Mouse (Mus musculus) B cell, adult 67 days (primary cell): Measurements from ENCODE around the gene a. TPM values are rescaled to one million over a fixed set of nuclear protein-coding genes. Genes with fewer than 3 reads are reported as not detected.

ENCODE experiments used
- total RNA-seq, 2 experiments: library from RNA; stranded (reverse); gene quantifications; 4 replicates each; pipeline ENCODE4 v1.2.4; 2023

Gene a
- total RNA-seq: not detected

DNA sequence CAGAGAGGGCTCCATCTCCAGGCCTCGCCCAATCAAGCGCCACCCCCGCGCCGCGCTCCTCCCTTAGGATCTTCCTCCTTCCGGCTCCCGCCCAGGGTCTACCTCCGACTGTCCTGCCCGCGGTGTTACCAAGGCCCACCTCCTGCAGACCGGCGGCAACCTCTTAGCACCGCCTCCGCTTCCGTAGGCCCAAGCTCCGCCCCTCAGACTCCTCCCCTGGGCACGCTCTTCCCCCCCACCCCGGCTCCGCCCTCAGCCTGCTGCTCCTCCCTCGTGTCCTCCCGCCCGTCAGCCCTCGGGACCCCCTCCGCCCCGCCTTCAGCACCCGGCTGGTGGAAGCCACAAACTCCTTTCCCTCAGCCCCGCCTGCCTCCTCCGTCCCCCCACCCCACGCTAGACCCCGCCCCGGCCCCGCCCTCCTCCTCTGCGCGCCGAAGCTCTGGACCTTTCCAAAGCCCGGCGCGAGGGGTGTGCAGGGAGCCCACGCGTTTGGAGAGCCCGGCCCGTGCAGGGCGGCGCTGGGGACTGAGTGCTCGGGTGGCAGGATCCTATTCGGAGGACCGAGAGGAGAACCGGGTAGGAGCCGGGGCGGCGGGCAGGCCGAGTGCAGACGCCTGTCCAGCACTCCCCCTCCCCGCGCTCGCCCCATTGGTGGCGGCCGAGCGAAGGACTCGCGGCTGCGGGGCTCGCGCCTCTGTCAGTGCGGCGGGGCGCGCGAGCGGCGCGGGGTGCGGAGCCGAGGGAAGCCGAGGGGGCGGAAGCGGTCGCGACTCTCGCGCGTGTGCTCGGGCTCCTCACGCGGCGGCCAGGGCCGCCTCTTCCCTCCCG is at the start of gene a, which contains the start of gene Raly:
Gene a, plus strand, starts transcription at position 747 of the 828 bp plus-strand sequence.
Gene Raly, plus strand, starts transcription at position 441 of the 828 bp plus-strand sequence.

DNA sequence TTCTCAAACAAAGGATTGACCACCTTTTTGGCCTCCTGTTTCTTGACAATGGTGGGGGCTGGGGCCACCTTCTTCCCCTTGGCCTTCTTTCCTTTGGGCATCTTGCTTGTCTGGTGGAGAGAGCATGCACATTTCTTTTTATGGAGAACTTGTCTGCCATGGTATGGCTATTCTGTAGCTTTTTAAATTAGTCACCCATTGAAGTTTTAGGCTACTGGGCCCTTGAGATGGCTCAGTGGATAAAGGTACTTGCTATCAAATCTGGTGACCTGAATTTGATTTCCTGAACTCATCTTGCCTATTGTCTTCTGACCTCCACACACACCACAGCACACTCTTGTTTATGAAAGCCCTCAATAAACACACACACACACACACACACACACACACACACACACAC is 21.3 kb upstream of the a start, which contains the start of gene Gm14214:
Gene Gm14214, minus strand, starts transcription at position 101 of the 400 bp plus-strand sequence.

DNA sequence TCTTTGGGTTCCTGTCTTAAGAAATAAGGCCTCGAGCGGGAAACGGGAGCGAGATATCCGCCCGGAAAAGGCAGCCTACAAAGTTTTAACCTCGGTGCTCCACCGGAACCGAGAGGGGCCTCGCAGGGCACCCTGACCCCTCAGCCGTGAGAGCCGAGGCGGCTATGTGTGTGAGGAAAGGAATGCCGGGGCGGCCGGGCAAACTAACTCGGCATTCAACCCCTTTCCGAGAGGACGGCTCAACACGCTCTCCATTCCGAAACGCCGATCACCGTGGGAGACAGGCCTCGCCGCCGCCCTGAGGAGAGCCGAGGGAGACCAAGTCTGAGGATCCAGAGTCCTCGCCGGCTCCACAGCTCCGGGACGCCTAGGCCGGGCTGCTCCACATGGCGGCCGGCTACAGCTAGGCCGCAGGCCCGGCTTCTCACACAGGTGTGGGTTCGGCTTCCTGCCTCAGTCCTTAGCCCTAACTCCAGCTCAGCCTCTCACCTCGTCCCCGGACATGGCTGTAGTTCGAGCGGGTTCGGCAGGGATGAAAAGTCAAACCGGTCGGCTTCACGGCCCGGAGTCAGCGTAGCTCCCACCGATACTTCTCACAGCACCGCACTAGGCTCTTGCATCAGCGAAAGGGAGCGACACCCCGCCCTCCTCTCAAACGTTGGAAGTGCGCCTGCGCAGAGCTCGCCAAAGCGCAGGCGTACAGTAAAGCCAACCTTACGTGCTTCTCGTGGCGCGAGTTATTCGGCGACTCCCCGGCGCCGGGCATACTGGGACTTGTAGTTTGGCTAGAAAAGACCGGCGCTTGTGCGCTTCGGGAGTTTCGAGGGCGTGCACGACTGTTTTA is 101.2 kb downstream of the a start, which contains the start of gene Eif2s2:
Gene Eif2s2, minus strand, starts transcription at position 735 of the 844 bp plus-strand sequence.

DNA sequence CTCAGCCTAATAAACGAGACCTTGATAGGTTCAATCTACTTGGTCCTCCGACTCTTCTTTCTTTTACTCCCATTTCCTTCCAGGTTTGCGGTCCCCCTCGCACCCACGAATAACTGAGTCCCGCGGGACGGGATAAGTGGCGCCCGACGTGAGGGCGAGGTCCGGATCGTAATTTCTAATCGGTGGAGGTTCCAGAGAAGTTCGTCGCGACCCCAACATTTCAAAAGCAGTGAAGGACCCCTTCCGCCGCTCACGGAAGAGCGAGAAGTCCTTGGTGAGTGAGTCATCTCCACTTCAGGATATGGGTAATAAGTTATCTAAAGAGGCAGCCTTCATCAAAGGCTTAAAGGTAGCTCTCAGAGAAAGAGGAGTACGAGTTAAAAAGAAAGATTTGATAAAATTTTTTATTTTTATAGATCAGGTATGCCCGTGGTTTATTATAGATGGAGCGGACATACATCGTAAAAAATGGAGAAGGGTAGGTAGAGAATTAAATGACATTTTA is 227.1 kb downstream of the a start, which contains the start of gene Gm14226:
Gene Gm14226, plus strand, starts transcription at position 16 of the 505 bp plus-strand sequence.

DNA sequence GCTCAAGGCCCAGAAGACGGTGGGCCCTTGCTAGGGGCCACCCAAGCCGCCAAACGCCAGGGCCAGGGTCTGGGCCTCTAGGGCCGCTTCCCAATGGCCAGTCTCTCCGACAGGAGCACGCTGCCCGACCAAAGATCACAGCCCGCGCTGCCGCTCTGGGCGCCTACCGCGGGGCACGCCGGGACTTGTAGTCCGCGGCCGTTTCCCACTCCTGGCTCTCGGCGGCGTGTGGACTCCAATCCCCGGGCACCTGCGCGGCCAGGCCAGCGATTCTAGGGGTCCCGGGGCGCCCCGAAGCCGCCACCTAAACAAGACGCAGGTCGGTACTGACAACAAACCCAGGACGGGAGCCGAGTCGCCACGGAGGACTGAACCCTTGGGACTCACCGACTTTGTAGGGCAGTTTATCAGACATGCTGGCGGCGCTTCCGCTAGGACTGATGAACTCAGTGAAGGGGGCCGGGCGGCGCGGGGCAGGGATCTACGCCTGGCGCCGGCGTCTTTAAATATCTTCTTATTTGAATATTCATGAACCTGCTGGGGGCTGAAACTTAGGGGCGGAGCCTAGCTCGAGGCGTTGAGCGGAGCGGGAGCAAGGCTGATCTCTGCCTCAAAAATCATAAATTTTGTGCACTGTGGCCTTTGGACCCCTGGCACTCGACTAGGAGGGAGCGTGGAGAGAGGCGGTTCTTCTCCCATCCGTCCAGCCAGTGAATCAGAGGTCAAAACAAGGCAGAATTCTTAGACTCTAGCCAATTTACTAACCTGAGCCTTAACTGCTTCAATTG is 283.0 kb downstream of the a start, which contains the start of gene Ahcy:
Gene Ahcy, minus strand, starts transcription at position 520 of the 788 bp plus-strand sequence.

Other genes with a start within 250 kb of the a start
- gene 1700003F12Rik, start 244.3 kb upstream of the a start, total RNA-seq: 1 to 10 TPM; 1.5 to 1.7 TPM
- 1 to 10 TPM in 1 of 2 experiments, under 1 TPM in 1; 0.84 to 1.6 TPM for gene Actl10, start 239.6 kb upstream of the a start, total RNA-seq
- gene Necab3, start 232.5 kb upstream of the a start, total RNA-seq: 1 to 10 TPM in 1 of 2 experiments, not detected in 1; 1.5 TPM
- gene E2f1, start 221.5 kb upstream of the a start, total RNA-seq: 1 to 10 TPM; 4.4 to 5.0 TPM
- gene Pxmp4, start 187.7 kb upstream of the a start, total RNA-seq: 10 to 100 TPM; 10.2 to 13.7 TPM
- 1 to 10 TPM; 8.4 to 9.8 TPM for gene Zfp341, start 178.1 kb upstream of the a start, total RNA-seq
- gene 4930519P11Rik, start 178.0 kb upstream of the a start, total RNA-seq: not detected
- gene Chmp4b, start 139.7 kb upstream of the a start, total RNA-seq: 100 to 1,000 TPM; 111 to 121 TPM
- gene Gm14214, start 21.4 kb upstream of the a start, total RNA-seq: not detected
- gene Raly, start 306 bp upstream of the a start, total RNA-seq: 100 to 1,000 TPM; 153 to 163 TPM
- gene Eif2s2, start 101.5 kb downstream of the a start, total RNA-seq: 10 to 100 TPM; 84.5 to 86.1 TPM
- gene Gm14226, start 226.9 kb downstream of the a start, total RNA-seq: under 1 TPM in 1 of 2 experiments, not detected in 1; 0.20 TPM